Mouse (Mus musculus): Measurements from ENCODE around the gene Gsta3. TPM values are rescaled to one million over a fixed set of nuclear protein-coding genes. Genes with fewer than 3 reads are reported as not detected.
"Not testable (repeated sequence)": the region's sequence is repeated elsewhere in the genome, so short reads cannot be mapped to it uniquely, and the experiment has no call there.

The Gsta3 gene
- polyA plus RNA-seq, 1 experiment: 0.97 TPM

GRCm38 (mm10) chr1:21264747-21265146 is 24.4 kb downstream of the Gsta3 start:
- no peaks in the 10 kb centered on the region for H3K27me3 ChIP-seq (ENCODE audit: control insufficient read depth, insufficient read depth, low read length)
- no peak overlapping the region for H3K27ac ChIP-seq (ENCODE audit: control insufficient read depth, insufficient read depth, low read length)
- DNase-seq: no peak
- H3K36me3 ChIP-seq (ENCODE audit: control insufficient read depth, insufficient read depth, low read length): no peaks in the 10 kb centered on the region
- TF ChIP-seq CTCF (IDR thresholded peaks at IDR 0.05; ENCODE audit: borderline replicate concordance, control insufficient read depth, extremely low read depth, insufficient read depth, low read length, poor library complexity): no peak
- no peak for TF ChIP-seq POLR2A (IDR thresholded peaks at IDR 0.05; ENCODE audit: control insufficient read depth, extremely low read depth, insufficient read depth, low read length, poor library complexity)
- no peak overlapping the region for H3K4me3 ChIP-seq (ENCODE audit: control insufficient read depth, insufficient read depth, low read length)
- WGBS: 88% methylated on average over 8 of the region's 8 CpGs
- no peaks in the 10 kb centered on the region for H3K4me1 ChIP-seq (replicated peaks; ENCODE audit: control insufficient read depth, insufficient read depth, low read length)

GRCm38 (mm10) chr1:21266766-21267165 is 26.4 kb downstream of the Gsta3 start:
- H3K27me3 ChIP-seq (ENCODE audit: control insufficient read depth, insufficient read depth, low read length): no peaks in the 10 kb centered on the region
- H3K4me3 ChIP-seq (ENCODE audit: control insufficient read depth, insufficient read depth, low read length): no peak overlapping the region
- no peak overlapping the region for H3K27ac ChIP-seq (ENCODE audit: control insufficient read depth, insufficient read depth, low read length)
- WGBS: 90% methylated on average over 1 of the region's 1 CpGs
- TF ChIP-seq POLR2A (IDR thresholded peaks at IDR 0.05; ENCODE audit: control insufficient read depth, extremely low read depth, insufficient read depth, low read length, poor library complexity) (no peak), CTCF (IDR thresholded peaks at IDR 0.05; ENCODE audit: borderline replicate concordance, control insufficient read depth, extremely low read depth, insufficient read depth, low read length, poor library complexity) (no peak)
- DNase-seq: no peak
- no peaks in the 10 kb centered on the region for H3K36me3 ChIP-seq (ENCODE audit: control insufficient read depth, insufficient read depth, low read length)
- H3K4me1 ChIP-seq (replicated peaks; ENCODE audit: control insufficient read depth, insufficient read depth, low read length): no peaks in the 10 kb centered on the region

DNA sequence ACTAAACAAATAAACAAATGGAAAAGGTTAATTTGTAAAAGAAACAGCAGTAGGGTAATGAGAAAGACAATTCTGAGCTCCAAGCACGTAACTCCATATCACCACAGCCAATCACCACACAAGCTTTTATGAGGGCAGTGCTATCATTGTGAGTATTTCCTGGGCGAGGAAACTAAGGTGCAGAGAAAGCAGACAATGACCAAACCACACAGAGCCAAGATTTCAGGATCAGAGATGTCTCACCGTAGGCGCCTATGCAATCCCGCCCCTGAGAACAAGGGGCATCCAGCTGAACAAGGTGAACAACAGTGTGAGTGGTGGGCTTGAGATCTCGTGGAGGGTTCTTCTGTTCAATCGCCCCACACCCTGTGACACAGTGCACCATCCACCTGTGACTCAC is 27.1 kb downstream of the Gsta3 start:
- H3K27me3 ChIP-seq (ENCODE audit: control insufficient read depth, insufficient read depth, low read length); H3K4me1 ChIP-seq (replicated peaks; ENCODE audit: control insufficient read depth, insufficient read depth, low read length); H3K4me3 ChIP-seq (ENCODE audit: control insufficient read depth, insufficient read depth, low read length); DNase-seq; H3K27ac ChIP-seq (ENCODE audit: control insufficient read depth, insufficient read depth, low read length); H3K36me3 ChIP-seq (ENCODE audit: control insufficient read depth, insufficient read depth, low read length): not testable (repeated sequence)
- WGBS: 94% methylated on average over 7 of the region's 7 CpGs

GRCm38 (mm10) chr1:21271343-21272055 is 31.1 kb downstream of the Gsta3 start:
- peak overlapping the region; percentile 39 for H3K4me3 ChIP-seq (ENCODE audit: control insufficient read depth, insufficient read depth, low read length)
- no peak overlapping the region for H3K27ac ChIP-seq (ENCODE audit: control insufficient read depth, insufficient read depth, low read length)
- TF ChIP-seq POLR2A (IDR thresholded peaks at IDR 0.05; ENCODE audit: control insufficient read depth, extremely low read depth, insufficient read depth, low read length, poor library complexity) (no peak), CTCF (IDR thresholded peaks at IDR 0.05; ENCODE audit: borderline replicate concordance, control insufficient read depth, extremely low read depth, insufficient read depth, low read length, poor library complexity) (peak; percentile 72; the same call in 1 of the 2 replicates)
- no peaks in the 10 kb centered on the region for H3K4me1 ChIP-seq (replicated peaks; ENCODE audit: control insufficient read depth, insufficient read depth, low read length)
- H3K27me3 ChIP-seq (ENCODE audit: control insufficient read depth, insufficient read depth, low read length): no peaks in the 10 kb centered on the region
- H3K36me3 ChIP-seq (ENCODE audit: control insufficient read depth, insufficient read depth, low read length): no peaks in the 10 kb centered on the region
- peak; percentile 83 for DNase-seq
- 26% methylated on average over 18 of the region's 18 CpGs for WGBS

GRCm38 (mm10) chr1:21272056-21272431 is 31.7 kb downstream of the Gsta3 start:
- Histone ChIP-seq H3K4me1 (replicated peaks; ENCODE audit: control insufficient read depth, insufficient read depth, low read length) (no peaks in the 10 kb centered on the region), H3K36me3 (ENCODE audit: control insufficient read depth, insufficient read depth, low read length) (no peaks in the 10 kb centered on the region), H3K27ac (ENCODE audit: control insufficient read depth, insufficient read depth, low read length) (no peak overlapping the region), H3K4me3 (ENCODE audit: control insufficient read depth, insufficient read depth, low read length) (no peak overlapping the region), H3K27me3 (ENCODE audit: control insufficient read depth, insufficient read depth, low read length) (no peaks in the 10 kb centered on the region)
- DNase-seq: peak; percentile 9
- no peak for TF ChIP-seq POLR2A (IDR thresholded peaks at IDR 0.05; ENCODE audit: control insufficient read depth, extremely low read depth, insufficient read depth, low read length, poor library complexity)
- no peak for TF ChIP-seq CTCF (IDR thresholded peaks at IDR 0.05; ENCODE audit: borderline replicate concordance, control insufficient read depth, extremely low read depth, insufficient read depth, low read length, poor library complexity)
- 33% methylated on average over 14 of the region's 14 CpGs for WGBS

GRCm38 (mm10) chr1:21273091-21273490 is 32.7 kb downstream of the Gsta3 start:
- H3K27me3 ChIP-seq (ENCODE audit: control insufficient read depth, insufficient read depth, low read length): no peaks in the 10 kb centered on the region
- H3K36me3 ChIP-seq (ENCODE audit: control insufficient read depth, insufficient read depth, low read length): no peaks in the 10 kb centered on the region
- 93% methylated on average over 6 of the region's 6 CpGs for WGBS
- no peak overlapping the region for H3K27ac ChIP-seq (ENCODE audit: control insufficient read depth, insufficient read depth, low read length)
- no peaks in the 10 kb centered on the region; the same call in 1 of the 2 replicates for H3K4me1 ChIP-seq (replicated peaks; ENCODE audit: control insufficient read depth, insufficient read depth, low read length)
- no peak for DNase-seq
- H3K4me3 ChIP-seq (ENCODE audit: control insufficient read depth, insufficient read depth, low read length): no peak overlapping the region
- TF ChIP-seq CTCF (IDR thresholded peaks at IDR 0.05; ENCODE audit: borderline replicate concordance, control insufficient read depth, extremely low read depth, insufficient read depth, low read length, poor library complexity) (no peak), POLR2A (IDR thresholded peaks at IDR 0.05; ENCODE audit: control insufficient read depth, extremely low read depth, insufficient read depth, low read length, poor library complexity) (no peak)

Measured in thymus, adult 2 months (tissue).